ENCODE assay signal across 16 mouse cellular contexts in the genomic region with DNA sequence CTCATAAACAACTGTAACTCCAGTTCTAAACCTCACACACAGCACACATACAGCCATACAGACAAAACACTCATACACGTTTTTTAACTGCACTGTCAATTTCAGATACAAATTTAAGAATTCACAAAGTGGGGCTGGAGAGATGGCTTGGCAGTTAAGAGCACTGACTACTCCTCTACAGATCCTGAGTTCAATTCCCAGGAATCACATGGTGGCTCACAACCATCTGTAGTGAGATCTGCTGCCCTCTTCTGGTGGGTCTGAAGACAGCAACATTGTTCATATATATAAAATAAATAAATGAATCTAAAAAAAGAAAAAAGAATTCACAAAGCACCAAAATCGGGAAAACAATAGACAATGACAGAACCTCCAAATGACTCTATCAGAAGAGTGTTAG. TPM values are rescaled to one million over a fixed set of nuclear protein-coding genes. Genes with fewer than 3 reads are reported as not detected.
DNase-seq lines count a peak whose midpoint lies in the region; ATAC-seq and TF ChIP-seq lines count a peak whose summit lies in the region.
"Had no signal": no experiment of that assay in that cellular context is flagged by ENCODE, and none has a peak within 500 bp of the region (broad histone marks: within the 10 kb centered on the region; RNA-seq: fewer than 3 reads in every experiment).

No protein-coding gene starts in this region.

- no peak overlapping the region for H3K4me2 ChIP-seq in forebrain, postnatal 0 days (ENCODE audit: low read depth)
- no peak overlapping the region for H3K4me2 ChIP-seq in liver, postnatal 0 days (ENCODE audit: low read depth, low read length)
- H3K4me2 ChIP-seq: stomach, embryonic 15.5 days had no signal

- WGBS in forebrain, postnatal 0 days, result 86% methylated on average over 2 of the region's 2 CpGs
- 82% methylated on average over 2 of the region's 2 CpGs for WGBS in forebrain, embryonic 10.5 days
- whole genome bisulfite sequencing in liver, postnatal 0 days (ENCODE audit: insufficient replicate concordance), result 74% methylated on average over 2 of the region's 2 CpGs

- TF ChIP-seq EP300 in liver, postnatal 0 days (IDR thresholded peaks at IDR 0.05; ENCODE audit: low read depth), result no peak

- no peaks in the 10 kb centered on the region for H3K4me1 ChIP-seq in forebrain, postnatal 0 days (ENCODE audit: insufficient read depth)
- no peaks in the 10 kb centered on the region for H3K4me1 ChIP-seq in forebrain, embryonic 10.5 days
- H3K4me1 ChIP-seq in liver, postnatal 0 days (ENCODE audit: insufficient read depth), result no peaks in the 10 kb centered on the region
- H3K4me1 ChIP-seq: stomach, embryonic 15.5 days had no signal

- TF ChIP-seq CTCF in forebrain, postnatal 0 days (IDR thresholded peaks at IDR 0.05; ENCODE audit: low read depth), result peak; percentile 36
- TF ChIP-seq CTCF in liver, postnatal 0 days (IDR thresholded peaks at IDR 0.05; ENCODE audit: low read depth), result peak; percentile 44

- no peaks in the 10 kb centered on the region for H3K9me3 ChIP-seq in forebrain, postnatal 0 days (ENCODE audit: low read length)
- H3K9me3 ChIP-seq in forebrain, embryonic 10.5 days, result no peaks in the 10 kb centered on the region
- H3K9me3 ChIP-seq in liver, postnatal 0 days (ENCODE audit: low read length), result no peaks in the 10 kb centered on the region
- H3K9me3 ChIP-seq: G1E; stomach, embryonic 15.5 days had no signal

- no peaks in the 10 kb centered on the region for H3K27me3 ChIP-seq in forebrain, postnatal 0 days (ENCODE audit: insufficient read depth, low read length)
- H3K27me3 ChIP-seq in forebrain, embryonic 10.5 days (ENCODE audit: poor library complexity, severe bottlenecking), result no peaks in the 10 kb centered on the region
- H3K27me3 ChIP-seq in liver, postnatal 0 days (ENCODE audit: insufficient read depth, low read length), result no peaks in the 10 kb centered on the region
- H3K27me3 ChIP-seq: stomach, embryonic 15.5 days had no signal

- DNase-seq in forebrain, postnatal 0 days, result no peak
- DNase-seq in forebrain, embryonic 10.5 days (ENCODE audit: extremely low spot score, low spot score), result no peak
- no peak for DNase-seq in liver, postnatal 0 days
- no peak for DNase-seq in liver
- peak; percentile 42 for DNase-seq in A20 (ENCODE audit: low read depth, low spot score)
- DNase-seq in ZHBTc4 (ENCODE audit: low read depth, low spot score), result peak; percentile 56
- DNase-seq in ovary, adult 18-20 months (ENCODE audit: low spot score), result no peak
- DNase-seq: gastrocnemius, postnatal 36 days; right cerebral cortex, adult 18-20 months had no signal

- H3K4me3 ChIP-seq in forebrain, postnatal 0 days (ENCODE audit: low read depth, low read length), result no peak overlapping the region
- H3K4me3 ChIP-seq in forebrain, embryonic 10.5 days, result no peak overlapping the region
- H3K4me3 ChIP-seq in liver, postnatal 0 days (ENCODE audit: low read depth, low read length), result no peak overlapping the region
- H3K4me3 ChIP-seq: stomach, embryonic 15.5 days had no signal

- no peak for ATAC-seq in forebrain, postnatal 0 days
- ATAC-seq in liver, postnatal 0 days, result no peak
- no peak for ATAC-seq in inflammation-experienced regulatory T-cells, adult 6 months

- no peak overlapping the region for H3K27ac ChIP-seq in forebrain, postnatal 0 days (ENCODE audit: low read depth, low read length)
- no peak overlapping the region for H3K27ac ChIP-seq in forebrain, embryonic 10.5 days
- no peak overlapping the region for H3K27ac ChIP-seq in liver, postnatal 0 days (ENCODE audit: low read depth)
- H3K27ac ChIP-seq: stomach, embryonic 15.5 days had no signal

- H3K36me3 ChIP-seq in forebrain, postnatal 0 days (ENCODE audit: insufficient read depth), result peaks cover 80% of the 10 kb centered on the region
- peaks cover 92% of the 10 kb centered on the region for H3K36me3 ChIP-seq in forebrain, embryonic 10.5 days (replicated peaks)
- peaks cover 54% of the 10 kb centered on the region for H3K36me3 ChIP-seq in liver, postnatal 0 days (replicated peaks; ENCODE audit: insufficient read depth, low read length)

- H3K9ac ChIP-seq in forebrain, postnatal 0 days, result no peak overlapping the region
- no peak overlapping the region for H3K9ac ChIP-seq in liver, postnatal 0 days (replicated peaks)
- H3K9ac ChIP-seq: stomach, embryonic 15.5 days had no signal

RNA-seq across cellular contexts. Expression of a gene that starts 14.0 kb away (rescaled TPM):
- 101 and 114 TPM in 2 replicates for total RNA-seq in forebrain, postnatal 0 days (2014; rRNA removed)
- polyA plus RNA-seq in forebrain, postnatal 0 days (2015; fragmentation: Nextera tagmentation; extraction: Ambion mirVana), result 92.8 and 100 TPM in 2 replicates
- 107 and 109 TPM in 2 replicates for polyA plus RNA-seq in forebrain, embryonic 10.5 days (2016; fragmentation: Nextera tagmentation; extraction: Ambion mirVana)
- 15.9 and 17.7 TPM in 2 replicates for polyA plus RNA-seq in liver, postnatal 0 days (2015; fragmentation: Nextera tagmentation; extraction: Ambion mirVana)
- polyA plus RNA-seq in inflammation-experienced regulatory T-cells, adult 6 months (2017; shearing (Covaris generic)), result 100 to 1,000 TPM in 2 of 3 experiments, 10 to 100 TPM in 1; 98.6 to 131 (median 123) TPM

RNA-seq across cellular contexts. Expression of a gene that starts 26.4 kb away (rescaled TPM):
- not detected in 2 replicates for total RNA-seq in forebrain, postnatal 0 days (2014; rRNA removed)
- polyA plus RNA-seq in forebrain, postnatal 0 days (2015; fragmentation: Nextera tagmentation; extraction: Ambion mirVana), result not detected in 2 replicates
- not detected in 2 replicates for polyA plus RNA-seq in forebrain, embryonic 10.5 days (2016; fragmentation: Nextera tagmentation; extraction: Ambion mirVana)
- not detected in 2 replicates for polyA plus RNA-seq in liver, postnatal 0 days (2015; fragmentation: Nextera tagmentation; extraction: Ambion mirVana)
- not detected for polyA plus RNA-seq in inflammation-experienced regulatory T-cells, adult 6 months (2017; shearing (Covaris generic))
- total RNA-seq: gastrocnemius, postnatal 36 days; left cerebral cortex, postnatal 14 days had no signal
- polyA plus RNA-seq: forebrain, embryonic 11.5 days; G1E; heart, postnatal 0 days; lung, embryonic 16.5 days; stomach, embryonic 15.5 days had no signal

RNA-seq across cellular contexts. Expression of a gene that starts 36.2 kb away (rescaled TPM):
- total RNA-seq in forebrain, postnatal 0 days (2014; rRNA removed), result 0.19 TPM in 1 of 2 replicates, not detected in the other
- 0.09 TPM in 1 of 2 replicates, not detected in the other for polyA plus RNA-seq in forebrain, postnatal 0 days (2015; fragmentation: Nextera tagmentation; extraction: Ambion mirVana)
- not detected in 2 replicates for polyA plus RNA-seq in forebrain, embryonic 10.5 days (2016; fragmentation: Nextera tagmentation; extraction: Ambion mirVana)
- not detected in 2 replicates for polyA plus RNA-seq in liver, postnatal 0 days (2015; fragmentation: Nextera tagmentation; extraction: Ambion mirVana)
- not detected for polyA plus RNA-seq in inflammation-experienced regulatory T-cells, adult 6 months (2017; shearing (Covaris generic))
- total RNA-seq: left cerebral cortex, postnatal 14 days had no signal
- polyA plus RNA-seq: forebrain, embryonic 11.5 days; heart, postnatal 0 days; lung, embryonic 16.5 days; stomach, embryonic 15.5 days had no signal

RNA-seq across cellular contexts. Expression of a gene that starts 36.3 kb away (rescaled TPM):
- total RNA-seq in forebrain, postnatal 0 days (2014; rRNA removed), result 33.2 and 35.7 TPM in 2 replicates
- polyA plus RNA-seq in forebrain, postnatal 0 days (2015; fragmentation: Nextera tagmentation; extraction: Ambion mirVana), result 30.3 and 34.4 TPM in 2 replicates
- polyA plus RNA-seq in forebrain, embryonic 10.5 days (2016; fragmentation: Nextera tagmentation; extraction: Ambion mirVana), result 76.7 and 84.4 TPM in 2 replicates
- 19.1 and 22.5 TPM in 2 replicates for polyA plus RNA-seq in liver, postnatal 0 days (2015; fragmentation: Nextera tagmentation; extraction: Ambion mirVana)
- polyA plus RNA-seq in inflammation-experienced regulatory T-cells, adult 6 months (2017; shearing (Covaris generic)), result 100 to 1,000 TPM in 2 of 3 experiments, 10 to 100 TPM in 1; 75.1 to 115 (median 101) TPM

Comparison
In these comparisons a context has a peak if more than half of its experiments do, and no peak if none do; other contexts are left out.
1. DNase-seq: peak in A20 (single experiment) and ZHBTc4 (single experiment); none in forebrain, postnatal 0 days (single experiment), forebrain, embryonic 10.5 days (single experiment), liver, postnatal 0 days (single experiment), liver (single experiment) and ovary, adult 18-20 months (single experiment).